Mouse (Mus musculus): ENCODE measurements around the gene Per3. TPM values are rescaled to one million over a fixed set of nuclear protein-coding genes. Genes with fewer than 3 reads are reported as not detected.

Per3 gene
- 5.6 and 5.9 TPM in 2 replicates for polyA plus RNA-seq (2015; fragmentation: Nextera tagmentation; extraction: Ambion mirVana)

DNA sequence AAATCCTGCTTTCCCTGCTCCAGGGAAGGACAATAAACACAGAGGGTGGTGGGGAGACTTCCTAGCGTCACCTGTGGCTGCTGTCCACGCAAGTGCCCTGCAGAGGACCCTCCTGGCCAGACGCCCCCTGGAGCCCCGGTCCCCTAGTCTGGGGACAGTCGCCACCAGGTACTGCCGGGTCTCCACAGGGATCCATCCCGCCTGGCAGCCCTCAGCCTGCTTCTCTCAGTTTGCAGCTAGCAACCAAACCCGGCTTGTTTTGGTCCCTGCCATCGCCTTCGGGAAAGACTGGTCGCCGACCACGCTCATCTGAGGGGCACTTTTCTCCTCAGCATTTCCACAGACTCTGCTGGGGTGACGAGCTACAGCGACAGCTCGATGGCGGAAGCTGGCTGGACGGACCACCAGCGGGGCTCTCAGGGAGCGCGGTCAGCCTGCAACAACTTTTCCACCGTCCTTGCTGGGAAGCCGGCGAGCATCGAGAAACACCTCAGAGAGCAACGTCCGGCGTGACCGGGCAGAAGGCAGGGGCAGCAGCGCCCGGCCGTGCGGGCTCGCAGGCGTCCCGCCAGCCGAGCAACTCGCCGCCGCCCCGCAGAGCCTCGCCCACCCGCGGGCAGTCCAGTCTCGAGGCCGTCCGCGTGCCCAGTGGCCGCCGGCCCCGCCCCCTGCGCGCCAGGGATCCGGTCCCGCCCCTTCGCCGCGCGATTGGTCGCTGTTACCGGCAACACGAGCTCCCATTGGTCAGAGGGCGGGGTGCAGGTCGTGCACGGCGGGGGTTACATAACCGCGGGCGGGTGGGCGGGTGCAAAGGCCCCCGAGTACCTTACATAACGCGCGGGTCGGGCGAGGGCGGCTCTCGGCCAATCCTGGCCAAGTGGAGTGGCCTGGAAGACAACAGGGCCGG is at the start of gene Per3:
Per3 (minus strand) TSS at position 629 of the 907 bp plus-strand sequence.
- under 1% methylated on average over 79 of the region's 79 CpGs for WGBS
- H3K4me1 ChIP-seq (ENCODE audit: control insufficient read depth, insufficient read depth, low read length) = 0 out of 2 replicates have a peak, but pooled peaks cover 11% of the 10 kb centered on the region
- peak; percentile 99 for ATAC-seq (ENCODE audit: insufficient read depth, low FRiP score)
- peak within 1 kb of the TSS; percentile 71 for H3K4me3 ChIP-seq (replicated peaks; ENCODE audit: low read length)
- peak within 1 kb of the TSS; percentile 52; the same call in 1 of the 2 replicates for H3K27ac ChIP-seq (ENCODE audit: low read length)
- peak within 1 kb of the TSS; percentile 99 for H3K4me2 ChIP-seq (ENCODE audit: low read depth, low read length)
- H3K36me3 ChIP-seq (ENCODE audit: control insufficient read depth, insufficient read depth, low read length) = no peaks in the 10 kb centered on the region; the same call in 1 of the 2 replicates
- H3K9ac ChIP-seq (ENCODE audit: low read length) = peak within 1 kb of the TSS; percentile 74
- H3K27me3 ChIP-seq (ENCODE audit: control insufficient read depth, insufficient read depth, low read length) = no peaks in the 10 kb centered on the region
- H3K9me3 ChIP-seq (replicated peaks; ENCODE audit: control insufficient read depth, low read length) = no peaks in the 10 kb centered on the region

DNA sequence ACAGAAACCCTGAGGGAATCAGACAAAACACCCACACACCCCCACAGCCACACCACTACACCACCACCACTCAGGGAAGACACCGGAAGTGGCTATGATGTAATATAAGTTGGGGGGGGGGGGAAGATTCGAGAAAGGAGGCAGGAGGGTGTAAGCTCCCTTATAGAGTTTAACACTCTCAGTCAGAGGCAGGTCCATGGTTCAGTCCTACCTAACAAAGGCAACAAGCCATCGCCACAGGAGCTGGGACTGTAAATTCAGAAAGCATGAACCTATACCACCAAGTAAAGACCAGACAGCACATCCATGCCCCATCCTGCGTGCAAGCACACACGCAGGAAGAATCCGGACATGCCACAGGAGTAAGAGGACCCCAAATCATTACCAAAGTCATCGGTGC is 44.8 kb upstream of the Per3 start, which contains the start of gene Gm13090:
Gm13090 (plus strand) TSS at position 301 of the 400 bp plus-strand sequence.
- no peaks in the 10 kb centered on the region for H3K36me3 ChIP-seq (ENCODE audit: control insufficient read depth, insufficient read depth, low read length)
- ATAC-seq (ENCODE audit: insufficient read depth, low FRiP score) = no peak
- no peak within 1 kb of the TSS for H3K27ac ChIP-seq (ENCODE audit: low read length)
- H3K27me3 ChIP-seq (ENCODE audit: control insufficient read depth, insufficient read depth, low read length) = no peaks in the 10 kb centered on the region
- no peak within 1 kb of the TSS for H3K4me3 ChIP-seq (replicated peaks; ENCODE audit: low read length)
- no peaks in the 10 kb centered on the region for H3K9me3 ChIP-seq (replicated peaks; ENCODE audit: control insufficient read depth, low read length)
- H3K9ac ChIP-seq (ENCODE audit: low read length) = no peak within 1 kb of the TSS
- H3K4me2 ChIP-seq (ENCODE audit: low read depth, low read length) = no peak within 1 kb of the TSS
- H3K4me1 ChIP-seq (ENCODE audit: control insufficient read depth, insufficient read depth, low read length) = no peaks in the 10 kb centered on the region
- 89% methylated on average over 7 of the region's 7 CpGs for WGBS

DNA sequence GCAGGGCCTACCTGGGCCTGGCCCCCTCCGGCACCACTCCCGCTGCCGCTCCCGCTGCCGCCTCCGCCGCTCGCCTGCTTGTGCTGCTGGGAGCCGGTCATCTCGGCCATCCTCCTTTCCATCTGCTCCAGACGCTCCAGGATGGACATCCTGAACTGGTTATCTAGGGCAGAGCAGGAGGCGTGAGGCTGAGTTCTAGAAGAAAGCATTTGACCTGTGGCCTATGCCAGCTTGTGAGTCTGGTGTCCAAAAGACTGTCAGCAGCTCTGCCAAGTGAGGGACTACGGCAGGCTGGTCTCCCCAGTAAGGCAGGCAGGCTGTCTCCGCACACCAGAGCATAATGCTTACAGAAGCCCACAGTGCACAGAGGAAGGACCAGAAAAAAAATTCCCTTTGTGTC is 44.4 kb upstream of the Per3 start:
- H3K27me3 ChIP-seq (ENCODE audit: control insufficient read depth, insufficient read depth, low read length) = no peaks in the 10 kb centered on the region
- H3K9me3 ChIP-seq (replicated peaks; ENCODE audit: control insufficient read depth, low read length) = no peaks in the 10 kb centered on the region
- no peaks in the 10 kb centered on the region for H3K36me3 ChIP-seq (ENCODE audit: control insufficient read depth, insufficient read depth, low read length)
- H3K4me3 ChIP-seq (replicated peaks; ENCODE audit: low read length) = no peak overlapping the region
- no peak overlapping the region for H3K9ac ChIP-seq (ENCODE audit: low read length)
- no peak overlapping the region for H3K27ac ChIP-seq (ENCODE audit: low read length)
- H3K4me1 ChIP-seq (ENCODE audit: control insufficient read depth, insufficient read depth, low read length) = no peaks in the 10 kb centered on the region
- no peak overlapping the region for H3K4me2 ChIP-seq (ENCODE audit: low read depth, low read length)
- 90% methylated on average over 14 of the region's 14 CpGs for WGBS
- no peak for ATAC-seq (ENCODE audit: insufficient read depth, low FRiP score)

DNA sequence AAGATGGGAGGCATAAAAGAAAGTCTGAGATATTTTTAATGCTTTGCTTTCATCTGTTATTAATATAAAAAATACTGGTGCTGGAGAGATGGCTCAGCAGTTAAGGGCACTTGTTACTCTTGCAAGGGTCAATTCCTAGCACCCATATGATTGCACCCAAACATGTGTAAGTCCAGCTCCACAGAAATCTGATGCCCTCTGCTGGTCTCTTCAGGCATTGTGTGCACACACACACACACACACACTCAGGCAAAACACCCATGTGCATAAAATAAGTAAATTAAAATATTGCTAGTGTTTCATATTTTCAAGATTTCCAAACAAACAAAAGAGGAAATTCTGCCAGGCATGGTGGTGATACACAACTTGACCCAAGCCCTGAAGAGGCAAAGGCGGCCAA is 42.9 kb upstream of the Per3 start:
- Histone ChIP-seq H3K9ac (ENCODE audit: low read length) (no peak overlapping the region), H3K4me2 (ENCODE audit: low read depth, low read length) (no peak overlapping the region), H3K4me1 (ENCODE audit: control insufficient read depth, insufficient read depth, low read length) (no peaks in the 10 kb centered on the region), H3K27me3 (ENCODE audit: control insufficient read depth, insufficient read depth, low read length) (no peaks in the 10 kb centered on the region), H3K36me3 (ENCODE audit: control insufficient read depth, insufficient read depth, low read length) (no peaks in the 10 kb centered on the region), H3K27ac (ENCODE audit: low read length) (no peak overlapping the region), H3K4me3 (replicated peaks; ENCODE audit: low read length) (no peak overlapping the region), H3K9me3 (replicated peaks; ENCODE audit: control insufficient read depth, low read length) (no peaks in the 10 kb centered on the region)
- ATAC-seq (ENCODE audit: insufficient read depth, low FRiP score) = no peak
- 100% methylated on average over 1 of the region's 1 CpGs for WGBS

DNA sequence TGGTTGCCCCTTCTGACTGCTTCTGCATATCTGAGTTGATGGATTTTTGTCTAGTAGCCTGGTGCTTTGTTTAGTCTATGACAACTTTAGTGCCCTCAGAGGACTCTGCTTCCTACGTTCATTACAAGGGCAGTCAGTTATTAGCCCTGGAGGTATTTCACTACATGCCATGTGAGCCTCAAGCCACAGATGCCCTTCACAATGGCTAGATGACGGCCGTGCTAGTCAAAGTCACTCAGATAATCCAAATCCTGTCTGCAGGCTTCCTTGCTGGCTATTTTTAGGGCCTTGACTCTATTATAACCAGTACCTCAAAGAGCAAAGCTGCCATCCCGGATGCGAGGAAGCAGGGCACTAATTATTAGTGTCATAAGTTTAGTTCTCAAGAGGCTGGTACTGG is 38.6 kb upstream of the Per3 start:
- H3K4me2 ChIP-seq (ENCODE audit: low read depth, low read length) = no peak overlapping the region
- H3K36me3 ChIP-seq (ENCODE audit: control insufficient read depth, insufficient read depth, low read length) = no peaks in the 10 kb centered on the region
- no peak overlapping the region for H3K27ac ChIP-seq (ENCODE audit: low read length)
- no peak for ATAC-seq (ENCODE audit: insufficient read depth, low FRiP score)
- H3K9ac ChIP-seq (ENCODE audit: low read length) = no peak overlapping the region
- 78% methylated on average over 5 of the region's 5 CpGs for WGBS
- no peak overlapping the region for H3K4me3 ChIP-seq (replicated peaks; ENCODE audit: low read length)
- no peaks in the 10 kb centered on the region for H3K9me3 ChIP-seq (replicated peaks; ENCODE audit: control insufficient read depth, low read length)
- no peaks in the 10 kb centered on the region for H3K4me1 ChIP-seq (ENCODE audit: control insufficient read depth, insufficient read depth, low read length)
- no peaks in the 10 kb centered on the region for H3K27me3 ChIP-seq (ENCODE audit: control insufficient read depth, insufficient read depth, low read length)

DNA sequence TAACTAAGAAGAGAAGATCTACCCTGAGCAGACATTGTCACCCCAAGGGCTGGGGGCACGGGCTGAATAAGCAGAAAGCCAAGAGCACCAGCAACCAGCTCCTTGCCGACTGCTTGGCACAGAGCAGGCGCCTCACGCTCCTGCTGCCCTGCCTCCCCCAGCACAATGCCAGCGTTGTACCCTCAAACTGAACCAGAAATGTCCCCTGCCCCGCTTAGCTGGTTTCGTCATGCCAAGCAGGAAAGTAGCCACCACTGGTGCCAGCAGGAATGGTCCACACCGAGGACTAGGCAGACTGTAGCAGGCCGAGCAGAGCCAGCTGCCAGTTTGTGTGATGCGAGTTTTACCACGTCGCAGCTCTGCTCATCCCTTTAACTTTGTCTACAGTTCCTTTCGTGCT is 37.5 kb upstream of the Per3 start:
- H3K27ac ChIP-seq (ENCODE audit: low read length) = no peak overlapping the region
- no peaks in the 10 kb centered on the region for H3K9me3 ChIP-seq (replicated peaks; ENCODE audit: control insufficient read depth, low read length)
- H3K27me3 ChIP-seq (ENCODE audit: control insufficient read depth, insufficient read depth, low read length) = no peaks in the 10 kb centered on the region
- H3K4me3 ChIP-seq (replicated peaks; ENCODE audit: low read length) = no peak overlapping the region
- no peak overlapping the region for H3K4me2 ChIP-seq (ENCODE audit: low read depth, low read length)
- H3K9ac ChIP-seq (ENCODE audit: low read length) = no peak overlapping the region
- H3K4me1 ChIP-seq (ENCODE audit: control insufficient read depth, insufficient read depth, low read length) = no peaks in the 10 kb centered on the region
- ATAC-seq (ENCODE audit: insufficient read depth, low FRiP score) = no peak
- H3K36me3 ChIP-seq (ENCODE audit: control insufficient read depth, insufficient read depth, low read length) = no peaks in the 10 kb centered on the region
- WGBS = 90% methylated on average over 13 of the region's 13 CpGs

DNA sequence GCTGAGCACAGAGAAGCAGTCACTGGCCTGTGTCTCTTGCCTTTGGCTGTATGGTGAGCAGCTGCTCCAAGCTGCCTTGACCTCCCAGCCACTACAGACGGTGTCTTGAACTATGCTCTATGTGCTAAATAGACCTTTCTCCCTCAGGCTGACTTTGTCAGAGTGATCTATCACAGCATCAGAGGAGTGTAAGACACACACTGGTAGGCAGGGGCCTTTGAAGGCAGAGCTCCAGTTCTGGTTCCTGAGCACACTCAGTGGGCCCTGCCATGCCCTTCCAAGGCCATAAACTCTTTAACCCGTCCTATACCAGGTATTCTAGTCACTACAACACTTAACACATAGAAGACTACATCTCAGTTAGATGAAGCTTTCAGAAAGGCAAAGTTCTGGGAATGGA is 36.9 kb upstream of the Per3 start:
- no peak for ATAC-seq (ENCODE audit: insufficient read depth, low FRiP score)
- Histone ChIP-seq H3K4me3 (replicated peaks; ENCODE audit: low read length) (no peak overlapping the region), H3K27me3 (ENCODE audit: control insufficient read depth, insufficient read depth, low read length) (no peaks in the 10 kb centered on the region), H3K9ac (ENCODE audit: low read length) (no peak overlapping the region), H3K27ac (ENCODE audit: low read length) (no peak overlapping the region), H3K4me1 (ENCODE audit: control insufficient read depth, insufficient read depth, low read length) (no peaks in the 10 kb centered on the region), H3K36me3 (ENCODE audit: control insufficient read depth, insufficient read depth, low read length) (no peaks in the 10 kb centered on the region), H3K4me2 (ENCODE audit: low read depth, low read length) (no peak overlapping the region), H3K9me3 (replicated peaks; ENCODE audit: control insufficient read depth, low read length) (no peaks in the 10 kb centered on the region)
- WGBS = 72% methylated on average over 2 of the region's 2 CpGs

DNA sequence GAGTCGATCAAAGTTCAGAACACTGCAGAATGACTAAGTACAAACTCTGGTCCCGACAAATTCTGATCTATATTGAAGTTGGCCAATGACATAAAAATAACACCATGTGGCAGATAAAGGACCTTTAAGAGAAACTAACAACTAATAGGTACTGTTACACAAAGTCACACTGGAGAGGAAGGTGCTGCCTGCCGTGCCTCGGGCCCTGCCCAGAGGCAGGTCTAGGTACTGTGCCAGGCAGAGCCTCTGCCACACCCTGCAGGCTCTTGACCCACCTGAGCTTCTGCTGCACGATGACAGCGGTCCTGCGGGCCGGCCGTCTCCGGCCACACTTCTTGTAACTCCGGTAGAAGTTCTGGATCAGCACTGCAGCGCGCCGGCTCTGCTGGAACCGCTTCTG is 30.4 kb upstream of the Per3 start:
- Histone ChIP-seq H3K27me3 (ENCODE audit: control insufficient read depth, insufficient read depth, low read length) (no peaks in the 10 kb centered on the region), H3K9me3 (replicated peaks; ENCODE audit: control insufficient read depth, low read length) (no peaks in the 10 kb centered on the region), H3K4me2 (ENCODE audit: low read depth, low read length) (no peak overlapping the region), H3K27ac (ENCODE audit: low read length) (no peak overlapping the region), H3K4me3 (replicated peaks; ENCODE audit: low read length) (no peak overlapping the region), H3K4me1 (ENCODE audit: control insufficient read depth, insufficient read depth, low read length) (no peaks in the 10 kb centered on the region), H3K9ac (ENCODE audit: low read length) (no peak overlapping the region), H3K36me3 (ENCODE audit: control insufficient read depth, insufficient read depth, low read length) (no peaks in the 10 kb centered on the region)
- 92% methylated on average over 15 of the region's 15 CpGs for WGBS
- ATAC-seq (ENCODE audit: insufficient read depth, low FRiP score) = no peak

DNA sequence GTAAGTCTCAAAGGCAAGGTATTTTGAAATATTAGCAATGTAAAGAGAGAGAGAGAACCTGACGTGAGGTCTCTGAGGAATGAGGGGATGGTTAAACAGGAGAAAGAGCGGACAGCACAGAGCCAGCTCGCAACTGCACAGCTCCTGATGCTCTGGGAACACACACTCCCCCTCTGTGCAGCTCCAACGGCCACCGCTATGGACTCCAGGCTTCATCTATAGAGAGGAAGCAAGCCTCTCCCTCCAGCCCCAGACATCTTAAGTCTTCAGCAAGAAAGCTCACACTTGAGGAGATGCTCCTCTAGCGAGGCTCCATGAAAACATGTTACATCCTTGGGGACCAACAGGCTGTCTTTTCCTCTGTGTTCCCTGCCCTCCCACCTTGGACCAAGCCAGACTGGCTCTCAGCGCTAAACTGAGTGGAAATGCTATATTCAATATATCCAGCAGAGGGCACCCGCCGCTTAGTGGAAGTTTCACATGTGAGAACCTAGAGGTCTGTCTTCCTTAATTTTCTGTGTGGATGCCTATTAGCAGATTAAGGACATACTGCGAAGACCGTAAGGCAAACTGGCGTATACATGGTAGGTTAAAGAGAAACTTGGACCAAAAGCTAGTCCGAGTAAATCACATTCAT is 28.8 kb upstream of the Per3 start:
- Histone ChIP-seq H3K36me3 (ENCODE audit: control insufficient read depth, insufficient read depth, low read length) (no peaks in the 10 kb centered on the region), H3K27ac (ENCODE audit: low read length) (no peak overlapping the region), H3K4me2 (ENCODE audit: low read depth, low read length) (no peak overlapping the region), H3K4me3 (replicated peaks; ENCODE audit: low read length) (no peak overlapping the region), H3K9ac (ENCODE audit: low read length) (no peak overlapping the region), H3K27me3 (ENCODE audit: control insufficient read depth, insufficient read depth, low read length) (no peaks in the 10 kb centered on the region), H3K9me3 (replicated peaks; ENCODE audit: control insufficient read depth, low read length) (no peaks in the 10 kb centered on the region), H3K4me1 (ENCODE audit: control insufficient read depth, insufficient read depth, low read length) (no peaks in the 10 kb centered on the region)
- 50% methylated on average over 13 of the region's 13 CpGs for WGBS
- ATAC-seq (ENCODE audit: insufficient read depth, low FRiP score) = peak; percentile 62; the same call in 1 of the 2 replicates
